Mouse (Mus musculus) forebrain, embryonic 11.5 days (tissue): ENCODE measurements around the gene Tmc8. TPM values are rescaled to one million over a fixed set of nuclear protein-coding genes. Genes with fewer than 3 reads are reported as not detected.

Experiments used
- ATAC-seq: fragments of 200-750 bp; cut with Nextera tagmentation; replicated peaks from 2 replicates; pipeline ENCODE4 v1.8.0; 2017; ENCODE audit warnings: moderate TSS enrichment; ENCODE audit not compliant: low FRiP score
- DNase-seq: peaks from one replicate; pipeline ENCODE4 v3.0.0-alpha.2; 2017; ENCODE audit warnings: low spot score
- H3K27ac ChIP-seq: fragments of 300-500 bp; sonication (generic); 2 replicates; pipeline ENCODE4 v1.5.1; 2014; ENCODE audit warnings: low read depth, low read length
- H3K27me3 ChIP-seq: fragments of 300-500 bp; sonication (generic); 2 replicates; pipeline ENCODE4 v1.6.1; 2014; ENCODE audit warnings: mild to moderate bottlenecking, low read length, mixed read lengths; ENCODE audit not compliant: control insufficient read depth, insufficient read depth
- H3K36me3 ChIP-seq: fragments of 300-500 bp; sonication (generic); 2 replicates; pipeline ENCODE4 v1.6.1; 2014; ENCODE audit warnings: mild to moderate bottlenecking, low read length, moderate library complexity, mixed read lengths; ENCODE audit not compliant: control insufficient read depth, insufficient read depth
- H3K4me1 ChIP-seq: fragments of 300-500 bp; sonication (generic); replicated peaks from 2 replicates; pipeline ENCODE4 v1.6.1; 2014; ENCODE audit warnings: low read length, mixed read lengths; ENCODE audit not compliant: control insufficient read depth, insufficient read depth
- H3K4me2 ChIP-seq: fragments of 300-500 bp; sonication (generic); 2 replicates; pipeline ENCODE4 v1.6.1; 2014; ENCODE audit warnings: low read depth, mild to moderate bottlenecking, low read length, moderate library complexity, mixed read lengths; ENCODE audit not compliant: severe bottlenecking
- H3K4me3 ChIP-seq: fragments of 300-500 bp; sonication (generic); 2 replicates; pipeline ENCODE4 v1.5.1; 2014; ENCODE audit warnings: low read depth, low read length
- H3K9ac ChIP-seq: fragments of 300-500 bp; sonication (generic); 2 replicates; pipeline ENCODE4 v1.6.1; 2014; ENCODE audit warnings: low read length
- H3K9me3 ChIP-seq: fragments of 300-500 bp; sonication (generic); 2 replicates; pipeline ENCODE4 v1.6.1; 2016; ENCODE audit warnings: low read length, mixed read lengths; ENCODE audit not compliant: control insufficient read depth
- WGBS: fragments of 180-500 bp; shearing (Covaris S2); extraction: QIAGEN DNeasy Blood & Tissue Kit; methylation state at CpG from one replicate; pipeline ENCODE4 v1.1.7; 2014; 5-methylcytosine and 5-hydroxymethylcytosine counted together
- polyA plus RNA-seq: library from polyadenylated mRNA; unstranded; fragments of >200 nt; fragmentation: Nextera tagmentation; extraction: Ambion mirVana; gene quantifications from 2 replicates; pipeline ENCODE4 v1.2.1, GENCODE M21; 2014

Gene Tmc8
- polyA plus RNA-seq, 1 experiment from 2014 or later: 2.4 TPM

- H3K27me3 ChIP-seq: 0 out of 2 replicates have a peak, but pooled peaks cover 5% of the 10 kb centered on the region
- no peak overlapping the region for H3K9ac ChIP-seq
- H3K4me1 ChIP-seq: no peaks in the 10 kb centered on the region
- DNase-seq (no peak), ATAC-seq (no peak)
- H3K4me2 ChIP-seq: no peak overlapping the region
- H3K9me3 ChIP-seq: no peaks in the 10 kb centered on the region
- no peak overlapping the region for H3K27ac ChIP-seq
- 70% methylated on average over 4 of the region's 4 CpGs for WGBS
- no peak overlapping the region for H3K4me3 ChIP-seq
- no peaks in the 10 kb centered on the region for H3K36me3 ChIP-seq
Observed at GRCm38 (mm10) chr11:117794035-117794551, 12.2 kb downstream of the Tmc8 start.

- Histone ChIP-seq H3K27ac (no peak overlapping the region), H3K9ac (no peak overlapping the region), H3K36me3 (no peaks in the 10 kb centered on the region), H3K4me1 (no peaks in the 10 kb centered on the region), H3K27me3 (0 out of 2 replicates have a peak, but pooled peaks cover 2% of the 10 kb centered on the region), H3K4me2 (no peak overlapping the region), H3K9me3 (no peaks in the 10 kb centered on the region), H3K4me3 (no peak overlapping the region)
- ATAC-seq (no peak), DNase-seq (no peak)
- 50% methylated on average over 5 of the region's 5 CpGs for WGBS
Observed at GRCm38 (mm10) chr11:117796954-117797353, 15.1 kb downstream of the Tmc8 start.

- Histone ChIP-seq H3K4me3 (no peak within 1 kb of the TSS), H3K9me3 (no peaks in the 10 kb centered on the region), H3K27ac (no peak within 1 kb of the TSS), H3K27me3 (0 out of 2 replicates have a peak, but pooled peaks cover 1% of the 10 kb centered on the region), H3K4me2 (no peak within 1 kb of the TSS), H3K36me3 (no peaks in the 10 kb centered on the region), H3K4me1 (no peaks in the 10 kb centered on the region), H3K9ac (no peak within 1 kb of the TSS)
- 57% methylated on average over 9 of the region's 9 CpGs for WGBS
- DNase-seq (no peak), ATAC-seq (no peak)
Observed at GRCm38 (mm10) chr11:117797511-117798159, 15.8 kb downstream of the Tmc8 start, which contains the start of gene 6030468B19Rik. TSS of gene 6030468B19Rik (plus strand) at chr11:117797660.

- H3K9ac ChIP-seq: no peak overlapping the region
- no peak overlapping the region for H3K27ac ChIP-seq
- DNase-seq (no peak), ATAC-seq (no peak)
- no peaks in the 10 kb centered on the region for H3K27me3 ChIP-seq
- no peak overlapping the region for H3K4me3 ChIP-seq
- H3K4me2 ChIP-seq: no peak overlapping the region
- 67% methylated on average over 2 of the region's 2 CpGs for WGBS
- no peaks in the 10 kb centered on the region for H3K4me1 ChIP-seq
- H3K9me3 ChIP-seq: no peaks in the 10 kb centered on the region
- H3K36me3 ChIP-seq: no peaks in the 10 kb centered on the region
Observed at GRCm38 (mm10) chr11:117798160-117798541, 16.3 kb downstream of the Tmc8 start.

- Histone ChIP-seq H3K4me3 (no peak overlapping the region), H3K36me3 (no peaks in the 10 kb centered on the region), H3K27ac (no peak overlapping the region), H3K27me3 (no peaks in the 10 kb centered on the region), H3K9ac (no peak overlapping the region), H3K9me3 (no peaks in the 10 kb centered on the region), H3K4me2 (no peak overlapping the region), H3K4me1 (no peaks in the 10 kb centered on the region)
- no peak for DNase-seq
- no peak for ATAC-seq
- 74% methylated on average over 5 of the region's 5 CpGs for WGBS
Observed at GRCm38 (mm10) chr11:117799174-117799573, 17.3 kb downstream of the Tmc8 start.

- WGBS: 88% methylated on average over 7 of the region's 7 CpGs
- no peak overlapping the region for H3K4me3 ChIP-seq
- H3K27ac ChIP-seq: no peak overlapping the region
- no peaks in the 10 kb centered on the region for H3K4me1 ChIP-seq
- H3K4me2 ChIP-seq: no peak overlapping the region
- no peak for ATAC-seq
- DNase-seq: no peak
- H3K27me3 ChIP-seq: no peaks in the 10 kb centered on the region
- H3K36me3 ChIP-seq: no peaks in the 10 kb centered on the region
- H3K9ac ChIP-seq: no peak overlapping the region
- no peaks in the 10 kb centered on the region for H3K9me3 ChIP-seq
Observed at GRCm38 (mm10) chr11:117800038-117800437, 18.2 kb downstream of the Tmc8 start.

GRCm38 (mm10) chr11:117801650-117802049, 19.8 kb downstream of the Tmc8 start:
- H3K4me1 ChIP-seq: no peaks in the 10 kb centered on the region

GRCm38 (mm10) chr11:117803166-117803688, 21.4 kb downstream of the Tmc8 start:
- H3K36me3 ChIP-seq: no peaks in the 10 kb centered on the region
- ATAC-seq (no peak), DNase-seq (no peak)
- no peak overlapping the region for H3K9ac ChIP-seq
- WGBS: 99% methylated on average over 3 of the region's 3 CpGs
- H3K9me3 ChIP-seq: no peaks in the 10 kb centered on the region
- H3K27me3 ChIP-seq: no peaks in the 10 kb centered on the region
- no peak overlapping the region for H3K4me3 ChIP-seq
- H3K4me2 ChIP-seq: no peak overlapping the region
- no peak overlapping the region for H3K27ac ChIP-seq
- no peaks in the 10 kb centered on the region for H3K4me1 ChIP-seq

More at GRCm38 (mm10) chr11:117801650-117802049, 19.8 kb downstream of the Tmc8 start:
- ATAC-seq (no peak), DNase-seq (no peak)
- no peaks in the 10 kb centered on the region for H3K9me3 ChIP-seq
- H3K4me2 ChIP-seq: no peak overlapping the region
- H3K27ac ChIP-seq: no peak overlapping the region
- no peak overlapping the region for H3K4me3 ChIP-seq
- 78% methylated on average over 7 of the region's 7 CpGs for whole genome bisulfite sequencing
- H3K36me3 ChIP-seq: no peaks in the 10 kb centered on the region
- no peak overlapping the region for H3K9ac ChIP-seq
- no peaks in the 10 kb centered on the region for H3K27me3 ChIP-seq

- no peak overlapping the region for H3K27ac ChIP-seq
- peaks cover 14% of the 10 kb centered on the region for H3K4me1 ChIP-seq
- no peak overlapping the region for H3K4me2 ChIP-seq
- no peaks in the 10 kb centered on the region for H3K9me3 ChIP-seq
- ATAC-seq (no peak), DNase-seq (no peak)
- H3K9ac ChIP-seq: no peak overlapping the region
- no peak overlapping the region for H3K4me3 ChIP-seq
- H3K27me3 ChIP-seq: no peaks in the 10 kb centered on the region
- H3K36me3 ChIP-seq: no peaks in the 10 kb centered on the region
- 95% methylated on average over 6 of the region's 6 CpGs for WGBS
Observed at GRCm38 (mm10) chr11:117806781-117807180, 24.9 kb downstream of the Tmc8 start.
